Mouse (Mus musculus) heart, adult 2 months (tissue): Measurements from ENCODE around the gene Masp2.

Experiments used
- CTCF ChIP-seq: fragments of 200-600 bp; IDR thresholded peaks from 2 replicates; pipeline ENCODE4 v1.8.1; 2022; ENCODE audit warnings: antibody characterized with exemption, mild to moderate bottlenecking, moderate library complexity
- EP300 ChIP-seq: fragments of 200-500 bp; IDR thresholded peaks from 2 replicates; pipeline ENCODE4 v1.6.1; 2011; ENCODE audit warnings: low read depth, low read length, control low read depth; ENCODE audit not compliant: insufficient read depth
- POLR2A ChIP-seq: fragments of 200-500 bp; IDR thresholded peaks from 2 replicates; pipeline ENCODE4 v1.6.1; 2011; ENCODE audit warnings: mild to moderate bottlenecking, low read depth, low read length, control low read depth; ENCODE audit not compliant: insufficient read depth

DNA sequence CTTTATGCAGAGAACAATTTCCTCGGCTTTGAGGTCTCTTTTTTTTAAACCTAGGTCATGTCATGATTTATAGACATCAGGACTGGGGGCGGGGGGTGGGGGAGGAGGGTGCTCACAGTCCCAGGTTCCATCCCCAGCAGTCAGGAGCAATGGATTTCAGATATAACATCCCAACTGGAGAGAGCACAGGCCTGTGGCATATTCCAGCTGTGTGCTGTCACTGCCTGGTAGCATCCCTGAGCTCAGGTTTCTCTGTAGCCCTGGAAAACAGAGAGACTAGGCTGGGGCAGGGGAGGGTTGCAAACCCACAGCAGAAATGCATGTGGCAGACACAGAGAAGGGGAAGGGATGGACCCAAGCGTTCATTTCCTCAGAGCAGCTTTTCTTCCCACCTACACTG lies 57.8 kb downstream of the Masp2 start:
- TF ChIP-seq EP300: no peak
- no peak for TF ChIP-seq POLR2A
- TF ChIP-seq CTCF: no peak
